Mouse (Mus musculus): ENCODE measurements around the gene Wdr38. TPM values are rescaled to one million over a fixed set of nuclear protein-coding genes. Genes with fewer than 3 reads are reported as not detected.

Gene Wdr38
- total RNA-seq (2021): under 1 TPM; 0.17 to 0.31 TPM

DNA sequence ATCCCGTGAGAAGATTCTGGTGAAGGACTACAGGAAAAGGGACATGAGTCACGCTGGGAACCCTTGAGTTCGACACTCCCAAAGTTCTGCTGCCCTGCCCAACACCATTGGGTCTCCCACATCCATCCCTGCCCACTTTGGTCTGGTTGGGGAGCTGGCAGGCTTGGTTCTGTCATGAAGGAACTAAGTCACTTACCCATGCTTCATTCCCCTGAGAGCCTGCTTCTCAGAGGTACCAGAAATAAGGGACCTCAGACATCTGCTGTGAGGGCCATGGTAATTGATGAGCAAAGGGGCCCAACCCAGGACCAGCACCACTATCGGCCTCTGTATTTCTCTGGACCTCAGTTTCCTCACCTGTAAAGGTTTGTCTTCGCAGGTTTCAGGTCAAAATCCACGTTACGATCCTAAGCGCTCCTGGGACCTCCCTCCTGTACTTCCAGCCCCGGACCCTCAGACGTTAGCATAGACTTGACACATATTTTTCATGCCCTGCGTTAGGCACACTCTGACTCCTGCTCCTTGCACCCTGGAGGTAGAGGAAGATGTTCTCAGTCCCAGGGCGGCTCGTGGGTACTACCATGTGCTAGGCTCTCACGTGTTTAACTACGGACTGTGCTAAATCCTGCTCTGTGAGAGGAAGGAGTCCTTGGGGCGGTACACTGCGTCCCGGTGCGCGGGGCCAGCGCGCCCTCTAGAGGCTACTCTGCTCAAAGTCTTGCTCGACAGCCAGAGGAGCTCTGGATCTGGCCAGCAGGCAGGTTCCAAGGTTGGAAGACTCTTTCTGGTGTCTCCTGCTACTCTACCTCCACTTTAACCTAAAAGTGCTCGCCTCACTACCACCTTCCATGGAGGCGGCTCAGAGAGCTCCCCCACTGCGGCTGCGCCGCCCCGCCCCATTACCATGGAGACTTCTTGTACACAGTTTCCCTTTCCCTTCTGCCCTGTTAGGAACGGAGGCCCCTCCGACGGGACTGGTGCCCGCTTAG lies at the start of gene Wdr38:
Gene Wdr38, plus strand, starts transcription at position 91 of the 989 bp plus-strand sequence.
- DNase-seq: peak; percentile 90 to 93
- intact Hi-C loops (cut with DNase I): loop anchor here (1.0 to 5.0 kb wide), 2 partner anchors 70 to 200 kb away; partner anchors contain the start of gene Nr6a1

- no peak for DNase-seq
- intact Hi-C loops (cut with DNase I): no loop called here
These were observed 49.7 kb upstream of the Wdr38 start for GRCm38 (mm10) chr2:38947566-38947965.

- DNase-seq: peak; percentile 93 to 94
- intact Hi-C loops (cut with DNase I): no loop called here
These were observed 47.0 kb upstream of the Wdr38 start for GRCm38 (mm10) chr2:38950281-38950719.

GRCm38 (mm10) chr2:38953152-38953883 lies 44.0 kb upstream of the Wdr38 start:
- intact Hi-C loops (cut with DNase I): no loop called here

GRCm38 (mm10) chr2:38956062-38956461 lies 41.2 kb upstream of the Wdr38 start:
- intact Hi-C loops (cut with DNase I): no loop called here
- DNase-seq: no peak

More at GRCm38 (mm10) chr2:38953152-38953883, 44.0 kb upstream of the Wdr38 start:
- DNase-seq: peak; percentile 79 to 88

DNA sequence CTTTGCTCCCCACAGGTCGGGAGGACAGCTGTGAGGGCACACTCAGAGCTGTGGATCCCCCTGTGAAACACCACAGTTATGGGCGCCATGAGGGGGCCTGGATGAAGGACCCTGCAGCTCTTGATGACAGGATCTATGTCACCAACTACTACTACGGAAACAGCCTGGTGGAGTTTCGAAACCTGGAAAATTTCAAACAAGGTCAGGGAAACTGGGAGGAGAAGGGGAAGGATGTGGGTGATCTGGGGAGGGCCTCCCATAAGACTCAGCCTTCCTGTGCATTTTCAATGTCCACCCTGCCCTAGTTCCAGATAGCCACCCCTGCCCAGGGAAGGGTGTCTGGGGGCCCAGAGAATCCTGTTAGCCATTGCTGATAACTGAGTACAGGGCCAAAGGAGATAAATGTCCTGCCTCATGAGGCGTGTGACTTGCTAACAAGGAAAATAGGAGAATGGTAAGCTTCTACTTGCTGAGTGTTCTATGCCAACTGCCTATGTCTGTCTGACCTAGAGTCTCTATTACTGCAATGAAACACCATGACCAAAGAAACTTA lies 39.5 kb upstream of the Wdr38 start:
- no peak for DNase-seq
- intact Hi-C loops (cut with DNase I): no loop called here

- DNase-seq: no peak
- intact Hi-C loops (cut with DNase I): no loop called here
These were observed 33.1 kb upstream of the Wdr38 start for GRCm38 (mm10) chr2:38964198-38964597.

GRCm38 (mm10) chr2:38969650-38970049 lies 27.6 kb upstream of the Wdr38 start:
- intact Hi-C loops (cut with DNase I): no loop called here
- no peak for DNase-seq

DNA sequence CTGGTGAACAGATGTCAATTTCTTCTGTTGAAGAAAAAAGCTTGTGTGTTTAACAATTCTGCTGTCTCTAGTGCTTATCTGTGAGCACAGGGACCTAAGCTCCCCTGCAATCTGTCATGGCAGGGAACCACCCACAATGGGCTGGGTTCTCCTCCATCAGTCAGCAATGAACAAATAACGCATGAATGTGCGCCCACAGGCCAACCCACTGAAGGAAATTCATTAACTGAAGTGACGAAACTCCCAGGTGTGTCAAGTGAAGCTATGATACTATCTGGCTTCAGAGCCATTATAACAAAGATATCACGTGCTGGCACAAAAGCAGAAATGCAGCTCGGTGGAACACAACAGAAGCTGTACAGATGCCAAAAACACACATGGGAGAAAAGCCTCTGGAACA lies 27.2 kb upstream of the Wdr38 start:
- intact Hi-C loops (cut with DNase I): no loop called here
- DNase-seq: no peak

GRCm38 (mm10) chr2:38973223-38973622 lies 24.1 kb upstream of the Wdr38 start:
- intact Hi-C loops (cut with DNase I): no loop called here

GRCm38 (mm10) chr2:38973701-38974100 lies 23.6 kb upstream of the Wdr38 start:
- intact Hi-C loops (cut with DNase I): no loop called here
- no peak for DNase-seq

More at GRCm38 (mm10) chr2:38973223-38973622, 24.1 kb upstream of the Wdr38 start:
- no peak for DNase-seq

DNA sequence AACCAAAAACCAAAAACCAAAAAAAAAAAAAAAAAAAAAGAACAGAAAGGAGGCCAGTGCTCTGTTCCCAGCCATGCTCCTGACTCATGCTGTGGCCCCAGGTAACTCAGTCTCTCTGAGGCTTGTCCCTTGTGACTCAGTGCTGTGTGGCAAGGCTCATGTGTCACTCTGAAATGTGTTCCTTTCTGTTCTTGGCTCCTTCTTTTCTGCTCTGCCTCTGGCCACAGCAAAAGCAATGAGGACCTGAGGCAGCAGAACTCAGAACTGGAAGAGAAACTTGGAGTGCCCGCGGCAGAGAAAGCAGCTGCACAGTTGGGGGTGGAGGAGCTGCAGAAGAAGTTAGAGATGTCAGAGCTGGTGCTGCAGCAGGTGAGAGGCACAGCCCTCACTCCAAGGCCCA lies 23.1 kb upstream of the Wdr38 start:
- intact Hi-C loops (cut with DNase I): no loop called here
- no peak for DNase-seq

- no peak for DNase-seq
- intact Hi-C loops (cut with DNase I): no loop called here
These were observed 22.1 kb upstream of the Wdr38 start for GRCm38 (mm10) chr2:38975181-38975580.

- intact Hi-C loops (cut with DNase I): no loop called here
- no peak for DNase-seq
These were observed 21.1 kb upstream of the Wdr38 start for GRCm38 (mm10) chr2:38975941-38976805.

DNA sequence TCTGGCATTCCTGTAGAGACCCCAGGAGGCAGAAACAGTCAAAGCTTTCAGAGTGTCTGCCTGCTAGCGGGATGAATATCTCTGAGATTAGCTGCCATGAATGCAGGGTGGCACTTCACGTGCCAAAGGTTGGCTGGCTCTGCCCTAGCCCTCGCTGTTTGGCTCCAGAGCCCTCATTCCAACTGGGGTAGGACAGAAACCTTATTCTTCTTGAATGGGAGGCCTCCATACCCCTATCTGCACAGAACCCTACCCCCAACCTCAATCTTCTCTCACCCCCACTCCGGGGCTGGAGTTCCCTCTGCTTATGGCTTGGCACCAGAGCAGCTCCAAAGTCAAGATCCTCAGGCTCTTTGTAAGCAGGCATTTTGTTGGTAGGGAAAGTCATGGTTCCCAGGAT lies 19.4 kb upstream of the Wdr38 start:
- intact Hi-C loops (cut with DNase I): no loop called here
- no peak for DNase-seq

DNA sequence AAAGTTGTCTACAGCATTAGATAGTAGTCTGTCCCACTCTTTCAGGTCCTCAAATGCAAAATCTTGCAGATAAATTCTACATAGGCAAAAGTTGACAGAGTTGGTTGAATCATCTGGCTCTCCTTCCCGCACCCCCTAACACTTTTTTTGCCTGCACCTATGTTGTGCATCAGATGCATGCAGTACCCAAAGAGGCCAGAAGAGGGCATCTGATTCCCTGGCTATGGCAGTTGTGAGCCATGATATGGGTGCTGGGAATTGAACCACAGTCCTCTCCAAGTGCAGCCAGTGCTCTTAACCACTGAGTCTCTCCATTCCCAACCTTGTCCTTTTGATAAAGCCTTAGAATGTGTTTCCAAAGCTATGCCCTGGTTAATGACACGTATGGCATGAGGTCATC lies 13.8 kb upstream of the Wdr38 start:
- intact Hi-C loops (cut with DNase I): no loop called here
- no peak for DNase-seq

GRCm38 (mm10) chr2:38986580-38986979 lies 10.7 kb upstream of the Wdr38 start:
- intact Hi-C loops (cut with DNase I): no loop called here
- peak; percentile 77 to 79 for DNase-seq

GRCm38 (mm10) chr2:38987371-38987770 lies 9.9 kb upstream of the Wdr38 start:
- DNase-seq: no peak
- intact Hi-C loops (cut with DNase I): no loop called here

GRCm38 (mm10) chr2:38987803-38988510 lies 9.3 kb upstream of the Wdr38 start:
- intact Hi-C loops (cut with DNase I): no loop called here

DNA sequence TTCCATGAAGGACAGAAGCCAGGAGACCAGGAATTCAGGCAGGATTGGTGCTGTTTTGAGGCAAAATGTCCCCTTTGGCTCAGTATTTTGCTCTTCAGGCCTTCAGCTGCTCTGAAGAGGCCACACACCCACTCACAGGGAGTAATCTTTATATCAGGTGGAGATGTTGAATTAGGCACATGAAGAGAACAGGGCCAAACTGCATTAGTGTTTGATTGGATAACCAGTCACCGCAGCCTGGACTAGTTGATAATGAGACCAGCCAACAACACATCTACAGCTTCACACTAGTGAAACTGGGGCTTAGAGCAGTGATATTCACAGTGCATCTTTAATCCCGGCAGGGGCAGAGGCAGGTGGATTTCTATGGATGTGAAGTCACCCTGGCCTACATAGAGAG lies 8.3 kb upstream of the Wdr38 start:
- intact Hi-C loops (cut with DNase I): no loop called here
- no peak for DNase-seq

More at GRCm38 (mm10) chr2:38987803-38988510, 9.3 kb upstream of the Wdr38 start:
- no peak for DNase-seq
